Mouse (Mus musculus): Measurements from ENCODE around the gene Dscaml1. TPM values are rescaled to one million over a fixed set of nuclear protein-coding genes. Genes with fewer than 3 reads are reported as not detected.
A peak's percentile ranks its signal among the peaks of the same experiment; 100 is the strongest.

Dscaml1 gene
- polyA plus RNA-seq, 1 experiment from 2014 or later = 0.27 TPM

GRCm38 (mm10) chr9:45693424-45694237 lies 267.2 kb downstream of the Dscaml1 start:
- ATAC-seq (ENCODE audit: borderline replicate concordance, extremely low read depth, low FRiP score, low TSS enrichment) = peak; percentile 27; the same call in 1 of the 2 replicates
- H3K9ac ChIP-seq = no peak overlapping the region

GRCm38 (mm10) chr9:45694256-45694655 lies 267.8 kb downstream of the Dscaml1 start:
- H3K27ac ChIP-seq = no peak overlapping the region
- no peaks in the 10 kb centered on the region for H3K36me3 ChIP-seq
- no peak overlapping the region for H3K4me3 ChIP-seq
- no peak overlapping the region for H3K4me2 ChIP-seq
- no peak for ATAC-seq (ENCODE audit: borderline replicate concordance, extremely low read depth, low FRiP score, low TSS enrichment)
- no peaks in the 10 kb centered on the region for H3K9me3 ChIP-seq
- no peak overlapping the region for H3K9ac ChIP-seq
- WGBS = 23% methylated on average over 2 of the region's 2 CpGs
- H3K27me3 ChIP-seq = no peaks in the 10 kb centered on the region
- H3K4me1 ChIP-seq = peaks cover 11% of the 10 kb centered on the region

More at GRCm38 (mm10) chr9:45693424-45694237, 267.2 kb downstream of the Dscaml1 start:
- Histone ChIP-seq H3K4me2 (no peak overlapping the region), H3K36me3 (no peaks in the 10 kb centered on the region), H3K4me1 (peaks cover 11% of the 10 kb centered on the region), H3K9me3 (no peaks in the 10 kb centered on the region), H3K27ac (no peak overlapping the region), H3K27me3 (no peaks in the 10 kb centered on the region), H3K4me3 (no peak overlapping the region)
- 39% methylated on average over 10 of the region's 10 CpGs for WGBS

- Histone ChIP-seq H3K4me3 (no peak overlapping the region), H3K9ac (no peak overlapping the region), H3K27me3 (no peaks in the 10 kb centered on the region), H3K4me1 (peaks cover under 1% of the 10 kb centered on the region; the same call in 1 of the 2 replicates), H3K27ac (no peak overlapping the region), H3K4me2 (no peak overlapping the region), H3K9me3 (no peaks in the 10 kb centered on the region), H3K36me3 (no peaks in the 10 kb centered on the region)
- ATAC-seq (ENCODE audit: borderline replicate concordance, extremely low read depth, low FRiP score, low TSS enrichment) = no peak
- 77% methylated on average over 10 of the region's 10 CpGs for WGBS
Observed at GRCm38 (mm10) chr9:45699171-45699570, 272.7 kb downstream of the Dscaml1 start.

GRCm38 (mm10) chr9:45703236-45703635 lies 276.8 kb downstream of the Dscaml1 start:
- H3K36me3 ChIP-seq = no peaks in the 10 kb centered on the region
- H3K9me3 ChIP-seq = no peaks in the 10 kb centered on the region
- WGBS = 68% methylated on average over 3 of the region's 3 CpGs
- no peaks in the 10 kb centered on the region for H3K27me3 ChIP-seq
- no peaks in the 10 kb centered on the region for H3K4me1 ChIP-seq
- H3K4me2 ChIP-seq = no peak overlapping the region
- H3K9ac ChIP-seq = no peak overlapping the region
- no peak overlapping the region for H3K27ac ChIP-seq
- no peak overlapping the region for H3K4me3 ChIP-seq
- no peak for ATAC-seq (ENCODE audit: borderline replicate concordance, extremely low read depth, low FRiP score, low TSS enrichment)

- Histone ChIP-seq H3K4me2 (no peak overlapping the region), H3K4me1 (no peaks in the 10 kb centered on the region), H3K27me3 (no peaks in the 10 kb centered on the region), H3K9ac (no peak overlapping the region), H3K4me3 (no peak overlapping the region), H3K9me3 (no peaks in the 10 kb centered on the region), H3K36me3 (no peaks in the 10 kb centered on the region), H3K27ac (no peak overlapping the region)
- 66% methylated on average over 3 of the region's 3 CpGs for WGBS
- ATAC-seq (ENCODE audit: borderline replicate concordance, extremely low read depth, low FRiP score, low TSS enrichment) = no peak
Observed at GRCm38 (mm10) chr9:45704441-45704840, 278.0 kb downstream of the Dscaml1 start.

GRCm38 (mm10) chr9:45710300-45710699 lies 283.9 kb downstream of the Dscaml1 start:
- H3K27me3 ChIP-seq = no peaks in the 10 kb centered on the region
- H3K4me3 ChIP-seq = no peak overlapping the region
- no peaks in the 10 kb centered on the region for H3K9me3 ChIP-seq
- H3K27ac ChIP-seq = no peak overlapping the region
- no peaks in the 10 kb centered on the region for H3K4me1 ChIP-seq
- H3K9ac ChIP-seq = no peak overlapping the region
- WGBS = 66% methylated on average over 11 of the region's 11 CpGs
- ATAC-seq (ENCODE audit: borderline replicate concordance, extremely low read depth, low FRiP score, low TSS enrichment) = no peak
- no peak overlapping the region for H3K4me2 ChIP-seq
- H3K36me3 ChIP-seq = no peaks in the 10 kb centered on the region

GRCm38 (mm10) chr9:45715387-45715786 lies 289.0 kb downstream of the Dscaml1 start:
- H3K9me3 ChIP-seq = no peaks in the 10 kb centered on the region
- no peak overlapping the region for H3K4me3 ChIP-seq
- H3K4me2 ChIP-seq = no peak overlapping the region
- no peaks in the 10 kb centered on the region for H3K27me3 ChIP-seq
- H3K9ac ChIP-seq = no peak overlapping the region
- WGBS = 44% methylated on average over 3 of the region's 3 CpGs
- H3K27ac ChIP-seq = no peak overlapping the region
- H3K4me1 ChIP-seq = no peaks in the 10 kb centered on the region
- ATAC-seq (ENCODE audit: borderline replicate concordance, extremely low read depth, low FRiP score, low TSS enrichment) = no peak
- no peaks in the 10 kb centered on the region for H3K36me3 ChIP-seq

GRCm38 (mm10) chr9:45719997-45720396 lies 293.6 kb downstream of the Dscaml1 start:
- H3K27ac ChIP-seq = no peak overlapping the region
- H3K4me2 ChIP-seq = no peak overlapping the region
- no peaks in the 10 kb centered on the region for H3K27me3 ChIP-seq
- H3K4me1 ChIP-seq = no peaks in the 10 kb centered on the region
- no peak overlapping the region for H3K9ac ChIP-seq
- no peaks in the 10 kb centered on the region for H3K36me3 ChIP-seq
- 65% methylated on average over 7 of the region's 7 CpGs for WGBS
- ATAC-seq (ENCODE audit: borderline replicate concordance, extremely low read depth, low FRiP score, low TSS enrichment) = no peak
- no peaks in the 10 kb centered on the region for H3K9me3 ChIP-seq
- no peak overlapping the region for H3K4me3 ChIP-seq

- Histone ChIP-seq H3K4me3 (no peak overlapping the region), H3K4me2 (no peak overlapping the region), H3K27me3 (no peaks in the 10 kb centered on the region), H3K27ac (no peak overlapping the region), H3K9ac (no peak overlapping the region), H3K36me3 (no peaks in the 10 kb centered on the region), H3K4me1 (no peaks in the 10 kb centered on the region), H3K9me3 (no peaks in the 10 kb centered on the region)
- WGBS = 77% methylated on average over 5 of the region's 5 CpGs
- ATAC-seq (ENCODE audit: borderline replicate concordance, extremely low read depth, low FRiP score, low TSS enrichment) = no peak
Observed at GRCm38 (mm10) chr9:45731851-45732250, 305.4 kb downstream of the Dscaml1 start.

- no peak for ATAC-seq (ENCODE audit: borderline replicate concordance, extremely low read depth, low FRiP score, low TSS enrichment)
- H3K9me3 ChIP-seq = no peaks in the 10 kb centered on the region
- no peak overlapping the region for H3K27ac ChIP-seq
- WGBS = 51% methylated on average over 6 of the region's 6 CpGs
- no peak overlapping the region for H3K4me3 ChIP-seq
- no peaks in the 10 kb centered on the region for H3K27me3 ChIP-seq
- H3K4me2 ChIP-seq = no peak overlapping the region
- no peaks in the 10 kb centered on the region for H3K4me1 ChIP-seq
- no peaks in the 10 kb centered on the region for H3K36me3 ChIP-seq
- H3K9ac ChIP-seq = no peak overlapping the region
Observed at GRCm38 (mm10) chr9:45733246-45733645, 306.8 kb downstream of the Dscaml1 start.

GRCm38 (mm10) chr9:45739001-45739701 lies 312.7 kb downstream of the Dscaml1 start:
- no peak overlapping the region for H3K9ac ChIP-seq
- no peak for ATAC-seq (ENCODE audit: borderline replicate concordance, extremely low read depth, low FRiP score, low TSS enrichment)
- H3K4me2 ChIP-seq = no peak overlapping the region
- no peaks in the 10 kb centered on the region for H3K9me3 ChIP-seq
- 56% methylated on average over 12 of the region's 12 CpGs for WGBS
- H3K4me3 ChIP-seq = no peak overlapping the region
- 0 out of 2 replicates have a peak, but pooled peaks cover 4% of the 10 kb centered on the region for H3K4me1 ChIP-seq
- H3K27me3 ChIP-seq = no peaks in the 10 kb centered on the region
- no peak overlapping the region for H3K27ac ChIP-seq
- H3K36me3 ChIP-seq = no peaks in the 10 kb centered on the region

Data from lung, embryonic 15.5 days (tissue).